Mouse (Mus musculus) kidney, adult 8-10 months (tissue): ENCODE measurements around the gene 1700093K21Rik.
A peak's percentile ranks its signal among the peaks of the same experiment; 100 is the strongest.
"Not testable (repeated sequence)": the region's sequence is repeated elsewhere in the genome, so short reads cannot be mapped to it uniquely, and the experiment has no call there.

Experiments used
- DNase-seq, 2 experiments: peaks; one replicate each; pipeline ENCODE4 v3.0.0; 2022

Gene 1700093K21Rik

GRCm38 (mm10) chr11:23520473-23521205, at the start of gene 1700093K21Rik:
Gene 1700093K21Rik (minus strand): TSS chr11:23521155.
- DNase-seq: no peak

DNA sequence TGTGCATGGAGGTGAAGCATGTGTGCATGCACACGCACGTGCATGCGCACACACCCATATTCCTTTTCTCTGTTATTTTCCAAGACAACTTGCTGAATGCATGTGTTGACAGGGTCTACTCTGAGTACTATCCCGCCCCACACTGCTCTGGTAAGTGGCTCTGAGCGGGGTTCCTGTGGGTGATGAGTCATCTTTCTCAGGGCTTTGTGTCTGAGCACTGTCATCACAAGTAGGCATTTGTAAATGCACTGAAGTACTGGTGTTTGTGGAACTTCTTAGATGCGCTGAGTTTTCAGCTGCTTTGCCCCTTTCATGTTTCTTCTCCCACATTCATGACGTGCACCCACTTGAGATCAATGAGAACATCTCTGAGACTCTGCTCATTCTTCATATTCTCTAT, 49.2 kb upstream of the 1700093K21Rik start:
- DNase-seq: no peak

- peak; percentile 49 to 87 for DNase-seq
These were observed 44.8 kb upstream of the 1700093K21Rik start for GRCm38 (mm10) chr11:23565761-23566160.

- no peak for DNase-seq
These were observed 36.2 kb upstream of the 1700093K21Rik start for GRCm38 (mm10) chr11:23557039-23557630.

DNA sequence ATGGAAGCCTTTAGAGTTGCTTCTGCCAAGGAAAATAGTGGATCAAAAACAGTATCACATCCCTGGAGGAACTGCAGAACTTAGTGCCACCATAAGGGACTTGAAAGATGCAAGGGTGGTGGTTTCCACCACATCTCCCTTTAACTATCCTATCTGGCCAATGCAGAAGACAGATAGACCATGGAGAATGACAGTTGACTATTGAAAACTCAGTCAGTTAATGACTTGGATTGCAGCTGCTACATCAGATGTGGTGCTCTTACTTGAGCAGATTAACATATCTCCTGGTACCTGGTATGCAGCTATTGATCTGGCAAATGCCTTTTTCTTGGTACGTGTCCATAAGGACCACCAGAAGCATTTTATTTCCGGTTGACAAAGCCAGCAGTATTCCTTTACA, 16.5 kb upstream of the 1700093K21Rik start:
- DNase-seq: no peak

DNA sequence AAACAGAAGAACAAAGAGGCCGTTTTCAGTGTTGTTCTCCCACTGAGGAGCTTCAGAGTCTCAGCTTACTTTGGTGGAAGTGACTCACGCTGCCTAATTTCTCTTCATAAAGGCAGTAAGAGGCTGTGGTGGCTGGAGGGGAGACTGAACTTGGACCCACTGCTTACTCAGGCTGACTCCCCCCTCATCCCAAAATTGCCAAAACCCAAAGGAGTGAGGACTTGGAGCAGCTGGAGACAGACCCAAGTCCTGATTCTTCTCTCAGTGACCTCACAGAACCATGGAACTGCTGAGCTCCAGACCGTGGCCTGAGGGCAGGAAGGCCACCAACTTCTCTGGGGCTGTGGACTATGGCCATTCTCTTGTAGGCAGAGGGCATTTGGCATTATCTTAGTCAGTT, 2.0 kb downstream of the 1700093K21Rik start:
- no peak for DNase-seq

DNA sequence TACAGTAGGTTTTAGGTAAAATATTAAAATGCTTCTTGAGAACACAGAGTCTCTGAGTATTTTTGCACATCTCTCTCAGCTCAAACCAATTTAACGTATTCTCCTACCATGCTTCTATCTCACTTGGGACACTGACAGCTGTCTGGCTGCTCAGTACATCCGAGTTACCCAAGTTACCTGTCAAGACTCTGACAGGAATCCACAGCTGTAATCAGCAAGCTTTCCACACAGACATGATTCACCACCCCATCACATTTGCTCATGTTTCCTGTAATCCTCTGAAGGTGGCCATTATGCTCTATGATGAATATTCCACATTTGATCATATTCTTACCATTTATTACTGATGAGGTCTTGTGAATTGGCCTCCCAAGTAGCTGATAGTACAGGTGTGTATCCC, 5.6 kb downstream of the 1700093K21Rik start:
- no peak for DNase-seq

DNA sequence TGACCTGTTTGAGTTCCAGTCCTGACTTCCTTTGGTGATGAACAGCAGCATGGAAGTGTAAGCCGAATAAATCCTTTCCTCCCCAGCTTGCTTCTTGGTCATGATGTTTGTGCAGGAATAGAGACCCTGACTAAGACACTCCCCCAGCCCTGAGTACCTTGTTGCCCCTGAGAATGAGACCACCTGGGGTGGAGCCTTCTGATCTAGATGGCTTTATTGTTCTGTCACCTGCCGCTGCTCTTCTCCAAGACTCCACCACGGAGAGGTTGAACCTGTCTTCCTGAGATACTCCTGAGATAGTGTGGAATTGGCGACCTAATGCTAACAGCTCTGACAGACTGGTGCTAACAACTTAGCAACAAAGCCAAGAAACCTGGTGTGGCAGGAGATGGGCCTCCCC, 6.2 kb downstream of the 1700093K21Rik start:
- DNase-seq: not testable (repeated sequence)

DNA sequence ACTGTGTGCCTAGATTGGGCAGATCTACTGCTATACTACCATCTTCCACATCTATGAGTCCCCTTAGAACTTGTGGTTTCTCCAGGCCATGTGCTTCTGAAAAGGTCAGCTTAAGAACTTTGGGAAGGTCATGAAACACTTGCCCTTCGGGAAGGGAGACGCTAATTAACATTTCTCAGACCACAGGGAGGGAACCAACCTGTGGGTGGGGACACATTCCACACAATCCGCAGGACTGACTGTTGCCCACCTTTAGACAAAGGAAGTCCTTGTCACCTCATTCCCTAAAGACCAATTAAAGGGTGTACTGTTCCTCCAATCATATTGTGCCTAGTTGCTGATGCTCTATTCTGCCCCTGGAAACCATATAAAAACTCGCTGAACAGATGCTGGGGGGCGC, 16.2 kb downstream of the 1700093K21Rik start:
- DNase-seq: not testable (repeated sequence)

DNA sequence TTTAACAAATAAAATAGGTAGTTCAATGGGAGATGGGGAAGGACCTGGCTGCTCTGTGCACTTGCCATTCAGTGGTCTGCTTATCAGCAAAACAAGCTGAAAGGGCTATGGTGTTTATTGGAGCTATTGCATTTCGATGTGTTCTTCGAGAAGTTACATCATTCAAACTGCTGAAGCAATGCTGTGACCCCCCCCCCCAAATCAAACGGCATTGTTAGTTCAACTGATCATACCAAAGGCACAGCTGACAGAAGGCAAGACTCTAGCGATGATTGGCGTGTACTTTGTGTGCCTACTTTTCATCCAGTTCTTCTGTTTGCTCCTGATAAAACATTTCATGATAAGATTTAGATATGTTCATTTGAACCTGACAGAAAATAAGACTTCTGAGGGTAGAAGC, 22.3 kb downstream of the 1700093K21Rik start:
- no peak for DNase-seq

DNA sequence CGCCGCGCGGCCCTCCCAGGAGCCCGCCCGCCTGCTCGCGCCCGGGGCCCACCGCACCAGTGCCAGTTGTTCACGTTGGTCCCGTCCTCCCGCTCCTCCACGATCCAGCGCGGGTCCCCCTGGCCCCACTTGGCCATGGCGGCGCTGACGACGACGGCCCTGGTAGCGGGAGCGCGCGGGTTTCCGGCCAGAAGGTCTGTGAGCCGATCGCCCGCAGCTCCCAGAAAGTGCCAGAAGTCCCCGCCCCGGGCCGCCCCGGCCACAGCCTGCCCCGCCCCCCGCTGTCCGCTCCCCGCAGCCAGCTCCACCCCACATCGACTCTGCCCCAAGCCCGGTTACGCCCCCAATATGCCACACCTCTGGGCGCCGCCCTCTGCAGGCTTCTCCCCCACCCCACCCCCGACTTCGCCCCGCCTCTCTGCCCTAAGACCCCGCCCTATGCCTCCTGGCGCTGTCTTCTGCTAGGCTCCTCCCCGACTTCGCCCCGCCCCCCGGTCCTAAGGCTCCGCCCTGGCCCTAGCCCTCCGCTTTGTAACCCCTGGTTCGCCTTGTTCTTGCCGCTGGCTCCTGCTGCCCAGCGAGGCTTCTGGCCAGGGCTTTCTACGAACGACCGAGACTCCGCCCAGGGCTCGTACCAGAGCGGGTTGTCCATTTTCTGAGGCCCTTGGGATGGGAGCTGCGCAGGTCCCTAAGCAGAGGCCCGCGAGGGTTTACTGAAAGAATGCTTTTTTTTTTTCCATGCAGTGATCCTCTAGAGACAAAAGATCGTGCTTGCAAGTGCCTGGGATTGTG, 23.0 kb downstream of the 1700093K21Rik start, which contains the start of gene Ahsa2:
Gene Ahsa2 (minus strand): TSS at position 313 of the 792 bp plus-strand sequence.
- DNase-seq: peak; percentile 96 to 97

GRCm38 (mm10) chr11:23497335-23497717, 23.6 kb downstream of the 1700093K21Rik start:
- DNase-seq: peak; percentile 57 to 58

DNA sequence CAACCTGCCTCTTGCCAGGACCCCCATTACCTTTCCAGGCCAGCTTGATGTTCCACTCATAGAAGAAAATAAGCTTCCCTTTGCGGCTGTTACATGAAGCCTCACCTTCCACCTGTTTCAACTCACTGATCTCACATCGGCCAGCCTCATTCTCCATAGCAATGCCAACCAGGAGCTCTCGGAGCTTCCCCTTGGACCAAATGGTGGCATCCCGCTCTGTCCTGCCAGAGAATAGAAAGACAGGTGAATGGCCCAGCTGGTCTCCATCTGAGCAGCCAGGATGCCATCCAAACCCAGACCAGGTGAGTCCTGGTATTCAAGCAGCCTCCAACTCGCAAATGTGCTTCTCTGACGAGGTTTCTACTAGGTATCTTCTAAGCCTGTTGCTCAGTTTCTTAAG, 24.3 kb downstream of the 1700093K21Rik start:
- peak in 1 of 2 experiments; percentile 13 for DNase-seq

- DNase-seq: no peak
These were observed 25.7 kb downstream of the 1700093K21Rik start for GRCm38 (mm10) chr11:23495231-23495630.

DNA sequence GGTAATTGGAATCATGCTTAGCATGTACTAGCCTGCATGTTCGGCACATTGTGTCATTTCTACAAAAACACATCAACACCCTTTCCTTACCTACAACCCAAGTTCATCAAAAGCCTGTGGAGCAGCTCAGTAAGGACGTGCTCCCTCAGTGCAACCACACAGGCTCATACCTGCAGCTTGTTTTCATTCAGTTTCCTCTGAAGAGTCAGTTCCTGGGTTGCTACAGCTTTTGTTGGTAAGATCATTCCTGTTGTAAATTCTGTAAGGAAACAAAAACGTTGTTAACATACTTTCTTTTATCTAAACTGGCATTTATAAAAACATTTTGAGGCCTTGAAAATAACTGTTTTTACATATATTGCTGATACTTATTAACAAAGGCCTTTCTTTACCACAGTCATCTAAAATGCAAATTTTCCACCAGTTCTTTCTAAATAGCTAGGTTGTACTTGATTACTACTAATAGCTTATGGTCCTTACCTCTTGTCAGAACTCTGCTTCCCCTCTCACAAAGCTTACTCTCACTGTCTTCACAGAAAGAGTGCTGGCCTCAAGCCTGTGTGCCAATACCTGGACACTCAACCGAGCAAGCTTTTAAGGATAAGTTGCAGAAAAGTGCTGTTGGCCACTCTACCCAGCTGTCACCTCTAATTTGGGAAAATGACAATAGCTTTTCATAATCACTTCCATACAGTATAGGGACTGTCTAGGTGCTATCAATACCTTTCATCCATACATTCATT, 28.7 kb downstream of the 1700093K21Rik start:
- DNase-seq: no peak

GRCm38 (mm10) chr11:23489955-23490354, 31.0 kb downstream of the 1700093K21Rik start:
- DNase-seq: no peak
